Mouse (Mus musculus): ENCODE data around the gene Fgf5.

Fgf5 gene

GRCm38 (mm10) chr5:98305673-98306072, 51.7 kb downstream of the Fgf5 start:
- DNase-seq (ENCODE audit: low read depth, low spot score), result no peak

- DNase-seq (ENCODE audit: low read depth, low spot score), result no peak
These were observed 52.5 kb downstream of the Fgf5 start for GRCm38 (mm10) chr5:98306528-98306927.

GRCm38 (mm10) chr5:98326625-98327024, 72.6 kb downstream of the Fgf5 start:
- DNase-seq (ENCODE audit: low read depth, low spot score), result no peak
